Mouse (Mus musculus) heart, postnatal 36 days (tissue): Measurements from ENCODE around the gene Crot. TPM values are rescaled to one million over a fixed set of nuclear protein-coding genes. Genes with fewer than 3 reads are reported as not detected.
A peak's percentile ranks its signal among the peaks of the same experiment; 100 is the strongest.
"Not testable (repeated sequence)": the region's sequence is repeated elsewhere in the genome, so short reads cannot be mapped to it uniquely, and the experiment has no call there.

Experiments
- DNase-seq, 2 experiments: peaks; one replicate each; pipeline ENCODE4 v3.0.0; 2021 to 2022
- intact Hi-C: fragments of 180-260 bp; cut with DNase I; formaldehyde crosslinking; loops from one replicate; pipeline ENCODE4 v1.15.1; 2025
- total RNA-seq, 2 experiments: library from RNA; stranded (reverse); gene quantifications; 2 replicates each; pipeline ENCODE4 v1.2.3; 2021

Crot gene
- total RNA-seq, 2 experiments from 2014 or later = 24.5 to 26.0 TPM

- no peak for DNase-seq
- intact Hi-C loops = loop anchor here (5.0 to 10.0 kb wide), 4 partner anchors 56 to 944 kb away; partner anchors contain the start of genes Dbf4 and Slc25a40
Observed at GRCm38 (mm10) chr5:8999108-8999507, 2.0 kb upstream of the Crot start.

- peak in 1 of 2 experiments; percentile 53 for DNase-seq
Observed at GRCm38 (mm10) chr5:8997513-8997895, 380 bp upstream of the Crot start.

GRCm38 (mm10) chr5:8995966-8996685, 998 bp downstream of the Crot start:
- peak in 1 of 2 experiments; percentile 13 for DNase-seq
- intact Hi-C loops = loop anchor here (2.0 to 10.0 kb wide), 6 partner anchors 59 to 941 kb away; partner anchors contain the start of genes Dbf4, Dmtf1, Slc25a40 and Tmem243

More at GRCm38 (mm10) chr5:8997513-8997895, 380 bp upstream of the Crot start:
- intact Hi-C loops = loop anchor here (2.0 to 10.0 kb wide), 6 partner anchors 57 to 943 kb away; partner anchors contain the start of genes Dbf4, Dmtf1, Slc25a40 and Tmem243

GRCm38 (mm10) chr5:8991626-8992025, 5.5 kb downstream of the Crot start:
- intact Hi-C loops = loop anchor here (10.0 kb wide), 3 partner anchors 63 to 937 kb away; partner anchors contain the start of genes Dbf4 and Slc25a40
- no peak for DNase-seq

- no peak for DNase-seq
- intact Hi-C loops = loop anchor here (10.0 kb wide), 3 partner anchors 64 to 936 kb away; partner anchors contain the start of genes Dbf4 and Slc25a40
Observed at GRCm38 (mm10) chr5:8990526-8990925, 6.6 kb downstream of the Crot start.

- intact Hi-C loops = no loop called here
- DNase-seq = no peak
Observed at GRCm38 (mm10) chr5:8987925-8988324, 9.2 kb downstream of the Crot start.

GRCm38 (mm10) chr5:8985470-8985869, 11.7 kb downstream of the Crot start:
- no peak for DNase-seq
- intact Hi-C loops = no loop called here

- intact Hi-C loops = no loop called here
- DNase-seq = no peak
Observed at GRCm38 (mm10) chr5:8974721-8975120, 22.4 kb downstream of the Crot start.

- DNase-seq = no peak
- intact Hi-C loops = no loop called here
Observed at GRCm38 (mm10) chr5:8972355-8972754, 24.8 kb downstream of the Crot start.

- intact Hi-C loops = no loop called here
- DNase-seq = no peak
Observed at GRCm38 (mm10) chr5:8970694-8971093, 26.4 kb downstream of the Crot start.

GRCm38 (mm10) chr5:8964487-8964886, 32.6 kb downstream of the Crot start:
- intact Hi-C loops = no loop called here
- DNase-seq = no peak

GRCm38 (mm10) chr5:8960534-8960933, 36.6 kb downstream of the Crot start:
- intact Hi-C loops = no loop called here
- DNase-seq = no peak

- DNase-seq = no peak
- intact Hi-C loops = no loop called here
Observed at GRCm38 (mm10) chr5:8955544-8955943, 41.6 kb downstream of the Crot start.

GRCm38 (mm10) chr5:8953660-8954059, 43.5 kb downstream of the Crot start:
- intact Hi-C loops = no loop called here
- DNase-seq = no peak

GRCm38 (mm10) chr5:8947423-8948110, 49.6 kb downstream of the Crot start:
- intact Hi-C loops = loop anchor here (10.0 kb wide), 1 partner anchor 97 kb away; no protein-coding TSS in a partner anchor
- no peak for DNase-seq

GRCm38 (mm10) chr5:8943836-8944235, 53.3 kb downstream of the Crot start:
- intact Hi-C loops = loop anchor here (5.0 to 10.0 kb wide), 2 partner anchors 101 to 168 kb away; no protein-coding TSS in a partner anchor
- DNase-seq = peak in 1 of 2 experiments; percentile 10

GRCm38 (mm10) chr5:8941266-8941665, 55.9 kb downstream of the Crot start:
- DNase-seq = not testable (repeated sequence)
- intact Hi-C loops = loop anchor here (5.0 to 10.0 kb wide), 2 partner anchors 104 to 171 kb away; no protein-coding TSS in a partner anchor

GRCm38 (mm10) chr5:8937965-8938364, 59.2 kb downstream of the Crot start:
- intact Hi-C loops = no loop called here

GRCm38 (mm10) chr5:8928440-8928839, 68.7 kb downstream of the Crot start:
- intact Hi-C loops = no loop called here
- DNase-seq = no peak

More at GRCm38 (mm10) chr5:8937965-8938364, 59.2 kb downstream of the Crot start:
- DNase-seq = no peak

- DNase-seq = no peak
- intact Hi-C loops = no loop called here
Observed at GRCm38 (mm10) chr5:8917069-8917468, 80.1 kb downstream of the Crot start.

- intact Hi-C loops = no loop called here
- DNase-seq = no peak
Observed at GRCm38 (mm10) chr5:8916400-8916799, 80.7 kb downstream of the Crot start.
